Mouse (Mus musculus) spleen, postnatal 14 days (tissue): ENCODE data around the gene Zfp809.

Experiments used
- DNase-seq, 2 experiments: peaks; one replicate each; pipeline ENCODE4 v3.0.0; 2021 to 2022; ENCODE audit warnings: low spot score in 2 of 2

Zfp809 gene

DNA sequence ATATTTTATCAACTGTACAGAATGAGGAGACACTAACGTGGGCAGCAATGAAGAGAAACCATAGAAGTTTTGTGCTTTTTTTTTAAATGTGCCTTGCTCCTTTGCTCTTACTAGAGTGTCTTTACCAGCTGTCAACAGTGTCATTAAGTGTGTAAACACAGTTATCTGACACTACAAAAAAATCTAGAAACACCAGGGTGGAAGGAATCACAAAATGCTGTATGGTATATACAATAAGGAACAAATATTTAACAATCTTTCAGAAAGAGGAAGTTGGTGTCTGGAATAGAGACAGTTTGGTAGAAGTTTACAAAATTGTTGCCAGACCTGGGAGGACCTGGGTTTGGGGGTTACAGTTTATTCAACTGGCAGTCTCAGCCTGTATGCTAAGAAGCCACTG lies 36.1 kb downstream of the Zfp809 start:
- DNase-seq, result no peak

DNA sequence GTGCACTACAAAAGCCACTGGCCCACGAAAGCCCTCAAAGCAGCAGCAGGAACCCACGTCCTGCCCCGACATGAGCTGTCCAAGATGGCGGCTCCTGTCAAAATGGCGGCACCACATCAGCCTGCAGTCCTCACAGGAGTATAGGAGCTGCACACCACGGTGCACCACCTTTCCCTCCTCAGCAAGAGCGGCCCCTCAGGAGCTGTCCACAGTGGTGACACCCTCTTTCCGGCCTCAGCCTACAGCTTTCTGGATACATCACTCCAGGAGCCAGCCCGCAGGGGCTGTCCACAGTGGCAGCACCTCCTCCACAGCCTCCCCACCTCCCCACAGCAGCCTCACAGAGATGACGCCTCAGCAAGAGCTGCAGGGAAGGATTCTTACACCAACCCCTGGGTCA lies 37.1 kb downstream of the Zfp809 start:
- DNase-seq, result no peak

GRCm38 (mm10) chr9:22268886-22269285 lies 43.4 kb downstream of the Zfp809 start:
- DNase-seq, result no peak

DNA sequence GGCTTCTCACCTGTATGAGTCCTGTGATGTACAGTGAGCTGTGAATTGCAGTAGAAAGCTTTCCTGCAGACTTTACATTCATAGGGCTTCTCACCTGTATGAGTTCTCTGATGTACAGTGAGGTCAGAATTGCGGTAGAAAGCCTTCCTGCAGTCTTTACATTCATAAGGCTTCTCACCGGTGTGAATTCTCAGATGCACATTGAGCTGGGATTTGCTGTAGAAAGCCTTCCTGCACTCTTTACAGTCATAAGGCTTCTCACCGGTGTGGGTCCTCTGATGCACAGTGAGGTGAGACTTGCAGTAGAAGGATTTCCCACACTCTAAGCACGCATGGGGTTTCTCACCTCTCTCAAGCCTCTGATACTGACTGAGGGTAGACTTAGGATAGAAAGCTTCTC lies 53.2 kb downstream of the Zfp809 start:
- DNase-seq, result no peak
